Mouse (Mus musculus): ENCODE results near the gene Gm11020.

GRCm38 (mm10) chr8:104340233-104341105, 19.1 kb downstream of the Gm11020 start:
- peak; percentile 70 for TF ChIP-seq POLR2A (IDR thresholded peaks at IDR 0.05; ENCODE audit: insufficient read depth, low read depth, low read length)
- TF ChIP-seq EP300 (IDR thresholded peaks at IDR 0.05; ENCODE audit: insufficient read depth, low read depth, low read length) = 0 out of 2 replicates have a peak, but pooled peaks have one; percentile 23
- TF ChIP-seq CTCF (IDR thresholded peaks at IDR 0.05) = peak; percentile 86
